Mouse (Mus musculus): ENCODE measurements around the gene Fbxl18. TPM values are rescaled to one million over a fixed set of nuclear protein-coding genes. Genes with fewer than 3 reads are reported as not detected.

The Fbxl18 gene
- 10.0 and 10.1 TPM in 2 replicates for polyA plus RNA-seq (2012; rRNA removed)

GRCm38 (mm10) chr5:142894918-142895613 is at the start of gene Fbxl18:
Gene Fbxl18 (minus strand): TSS chr5:142895421.

GRCm38 (mm10) chr5:142906532-142907047 is 11.4 kb upstream of the Fbxl18 start, which contains the start of gene Actb:
Gene Actb (minus strand): TSS chr5:142906754.

GRCm38 (mm10) chr5:142817524-142818434 is 77.4 kb downstream of the Fbxl18 start, which contains the start of gene Tnrc18:
Gene Tnrc18 (minus strand): TSS chr5:142817662.

Other genes with a start within 250 kb of the Fbxl18 start
- gene Slc29a4, start 202.9 kb downstream of the Fbxl18 start, polyA plus RNA-seq (2012; rRNA removed), result 2.6 and 2.8 TPM in 2 replicates
- 32.4 and 37.3 TPM in 2 replicates for gene Tnrc18, start 77.8 kb downstream of the Fbxl18 start, polyA plus RNA-seq (2012; rRNA removed)
- 4,994 and 6,562 TPM in 2 replicates for gene Actb, start 11.3 kb upstream of the Fbxl18 start, polyA plus RNA-seq (2012; rRNA removed)
- gene Fscn1, start 64.9 kb upstream of the Fbxl18 start, polyA plus RNA-seq (2012; rRNA removed), result 13.7 and 18.7 TPM in 2 replicates
- gene Rnf216, start 217.6 kb upstream of the Fbxl18 start, polyA plus RNA-seq (2012; rRNA removed), result 11.1 and 12.8 TPM in 2 replicates

All from stomach, adult 2 months (tissue).